Mouse (Mus musculus): Measurements from ENCODE around the gene Pcid2.
"Not testable (repeated sequence)": the region's sequence is repeated elsewhere in the genome, so short reads cannot be mapped to it uniquely, and the experiment has no call there.

Gene Pcid2

DNA sequence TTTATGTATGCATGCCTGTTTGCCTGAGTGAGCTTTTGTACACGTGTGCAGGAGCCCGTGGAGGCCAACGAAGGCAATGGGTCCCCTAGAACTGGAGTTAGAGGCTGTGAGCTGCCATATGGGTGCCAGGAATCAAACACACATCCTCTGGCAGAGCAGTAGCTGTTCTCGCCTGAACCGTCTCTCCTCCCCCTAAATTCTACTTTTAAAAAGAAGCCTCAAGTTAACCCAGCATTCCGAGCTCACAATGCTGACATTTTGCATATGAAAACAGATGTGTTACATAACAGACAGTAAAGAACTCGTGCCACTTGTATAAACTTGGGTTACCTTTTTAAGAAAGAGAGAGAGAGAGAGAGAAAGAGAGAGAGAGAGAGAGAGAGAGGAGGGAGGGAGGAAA is 27.7 kb downstream of the Pcid2 start:
- DNase-seq (ENCODE audit: low spot score in 2 of 2), result no peak

DNA sequence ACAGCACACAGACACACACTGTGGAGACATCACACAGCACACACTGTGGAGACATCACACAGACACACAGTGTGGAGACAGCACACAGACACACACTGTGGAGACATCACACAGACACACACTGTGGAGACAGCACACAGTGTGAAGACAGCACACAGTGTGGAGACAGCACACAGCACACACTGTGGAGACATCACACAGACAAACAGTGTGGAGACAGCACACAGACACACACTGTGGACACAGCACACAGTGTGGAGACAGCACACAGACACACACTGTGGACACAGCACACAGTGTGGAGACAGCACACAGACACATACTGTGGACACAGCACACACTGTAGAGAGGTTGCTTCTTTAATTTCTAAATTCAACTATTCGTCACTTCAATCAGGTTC is 29.7 kb downstream of the Pcid2 start:
- not testable (repeated sequence) for DNase-seq (ENCODE audit: low spot score in 2 of 2)

DNA sequence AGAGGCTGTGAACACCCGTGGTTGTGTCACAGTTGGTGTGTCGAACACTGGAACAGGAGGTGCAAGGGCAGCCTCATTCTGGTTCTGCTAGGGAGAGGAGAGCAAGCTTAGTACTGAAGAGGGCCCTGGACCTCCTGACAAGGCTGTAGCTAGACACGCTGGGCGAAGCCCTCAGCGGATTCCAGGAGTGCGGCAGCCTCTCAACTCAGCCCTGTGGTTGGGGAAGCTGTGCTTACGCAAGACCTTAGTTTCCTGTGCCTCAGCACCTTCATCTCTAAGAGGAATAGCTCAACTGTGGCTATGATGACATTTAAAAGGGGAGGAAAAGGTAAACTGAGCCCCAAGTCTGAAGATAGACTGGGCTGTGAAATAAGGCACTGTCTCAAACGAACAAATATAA is 30.2 kb downstream of the Pcid2 start:
- DNase-seq (ENCODE audit: low spot score in 2 of 2), result no peak

GRCm38 (mm10) chr8:13073255-13073654 is 32.0 kb downstream of the Pcid2 start:
- DNase-seq (ENCODE audit: low spot score in 2 of 2), result no peak

DNA sequence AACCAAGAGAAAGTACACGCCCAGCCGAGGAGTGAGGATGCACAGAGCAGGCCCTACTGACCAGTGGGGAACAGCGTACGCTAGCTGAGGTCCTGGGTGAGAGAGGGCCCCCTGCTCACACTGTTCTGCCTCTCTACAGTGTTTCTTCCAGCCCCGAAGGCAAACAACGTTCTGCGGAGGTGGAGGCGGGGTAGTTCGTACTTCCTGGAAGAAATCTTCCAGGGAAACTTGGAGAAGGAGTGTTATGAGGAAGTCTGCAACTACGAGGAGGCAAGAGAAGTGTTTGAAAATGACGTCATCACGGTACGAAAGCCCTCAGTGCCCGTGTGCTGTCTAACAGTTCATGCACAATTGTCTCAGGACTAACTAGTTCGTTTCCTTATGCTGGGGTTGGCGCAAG is 42.1 kb downstream of the Pcid2 start:
- no peak for DNase-seq (ENCODE audit: low spot score in 2 of 2)

GRCm38 (mm10) chr8:13060441-13061150 is 44.7 kb downstream of the Pcid2 start, which contains the start of gene Proz:
Gene Proz (plus strand): TSS chr8:13060914.
- DNase-seq (ENCODE audit: low spot score in 2 of 2), result no peak

GRCm38 (mm10) chr8:13057351-13057750 is 47.9 kb downstream of the Pcid2 start:
- DNase-seq (ENCODE audit: low spot score in 2 of 2), result no peak

- no peak for DNase-seq (ENCODE audit: low spot score in 2 of 2)
Measured at GRCm38 (mm10) chr8:13050550-13050949, 54.7 kb downstream of the Pcid2 start.

DNA sequence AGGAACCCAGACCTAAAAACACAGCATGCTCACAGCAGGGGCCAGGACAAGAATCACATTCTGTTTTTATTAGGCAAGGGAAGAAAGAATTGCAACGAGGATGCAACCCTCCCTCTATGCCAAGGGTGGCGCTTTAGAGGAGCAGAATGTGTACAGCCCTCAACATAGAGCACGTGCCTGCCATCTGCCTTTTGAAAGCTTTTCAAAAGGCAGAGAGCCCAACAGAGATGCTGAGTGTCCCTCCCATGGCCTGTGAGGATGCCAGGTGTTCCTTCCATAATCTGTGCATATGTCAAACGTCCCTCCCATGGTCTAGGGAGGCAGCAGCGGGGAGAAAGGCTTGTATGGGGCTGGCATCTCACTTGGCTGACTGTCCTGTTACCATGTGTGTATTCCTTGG is 57.6 kb downstream of the Pcid2 start:
- no peak for DNase-seq (ENCODE audit: low spot score in 2 of 2)

DNA sequence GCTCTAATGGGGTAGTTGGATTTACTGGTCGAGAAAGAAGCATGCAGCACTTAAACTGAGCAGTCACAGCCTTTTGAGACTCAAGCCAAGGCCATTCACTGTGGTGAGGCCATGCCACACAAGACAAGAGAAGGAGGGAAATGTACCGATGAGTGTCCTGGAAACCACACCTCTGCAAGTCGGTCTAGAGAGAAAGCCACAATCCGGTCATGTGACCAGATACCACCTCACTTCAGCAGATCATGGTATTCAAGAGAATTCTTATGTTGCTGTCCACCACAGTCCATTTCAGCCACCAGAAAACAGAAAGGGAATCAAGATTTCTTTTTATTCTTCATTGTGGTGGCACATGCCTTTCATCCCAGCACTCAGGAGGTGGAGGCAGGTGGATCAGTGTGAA is 63.8 kb downstream of the Pcid2 start:
- no peak for DNase-seq (ENCODE audit: low spot score in 2 of 2)

DNA sequence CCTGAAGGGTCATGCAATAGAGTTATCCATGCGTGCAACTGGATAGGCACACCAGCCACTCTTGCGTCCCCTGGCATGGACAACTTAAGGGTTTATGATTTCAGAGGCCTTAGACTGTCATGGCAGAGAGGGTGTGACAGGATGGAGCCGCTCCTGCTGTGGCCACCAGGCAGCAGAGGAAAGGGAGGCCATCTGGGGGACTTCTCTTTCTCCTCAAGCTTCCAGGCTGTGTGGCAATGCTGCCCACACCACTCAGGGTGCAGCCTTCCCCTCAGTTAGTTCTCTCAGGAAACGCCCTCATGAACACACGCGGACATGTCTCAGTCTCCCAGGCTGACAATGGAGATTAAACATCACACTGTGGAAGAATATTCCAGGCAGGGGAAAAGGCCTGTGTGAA is 66.2 kb downstream of the Pcid2 start:
- DNase-seq (ENCODE audit: low spot score in 2 of 2), result no peak

- DNase-seq (ENCODE audit: low spot score in 2 of 2), result no peak
Measured at GRCm38 (mm10) chr8:13037569-13037968, 67.7 kb downstream of the Pcid2 start.

- no peak for DNase-seq (ENCODE audit: low spot score in 2 of 2)
Measured at GRCm38 (mm10) chr8:13037015-13037414, 68.2 kb downstream of the Pcid2 start, which contains the start of gene F10. Gene F10 (plus strand): TSS chr8:13037308.

DNA sequence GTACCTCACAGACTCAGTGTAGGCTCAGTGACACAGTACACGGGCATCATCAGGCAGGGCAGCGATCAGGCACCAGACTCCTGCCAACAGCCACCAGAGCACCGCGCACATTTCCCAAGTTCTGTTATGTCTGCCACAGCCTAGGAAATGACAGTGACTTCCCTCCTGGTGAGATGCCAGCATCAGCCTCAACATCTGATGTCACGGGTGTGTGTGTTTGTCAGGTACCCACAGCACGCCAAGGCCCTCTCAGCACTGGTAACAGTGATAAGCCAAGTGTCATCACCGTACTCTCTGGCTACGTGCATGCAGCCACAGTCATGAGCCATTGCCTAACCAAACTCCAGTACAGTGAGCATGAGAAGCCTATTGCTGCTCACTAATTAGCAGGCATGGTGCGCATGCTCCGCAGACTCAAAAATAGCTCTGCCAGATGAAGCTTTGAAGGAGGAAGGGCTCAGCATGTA is 68.9 kb downstream of the Pcid2 start:
- no peak for DNase-seq (ENCODE audit: low spot score in 2 of 2)

GRCm38 (mm10) chr8:13028482-13028881 is 76.8 kb downstream of the Pcid2 start:
- no peak for DNase-seq (ENCODE audit: low spot score in 2 of 2)

DNA sequence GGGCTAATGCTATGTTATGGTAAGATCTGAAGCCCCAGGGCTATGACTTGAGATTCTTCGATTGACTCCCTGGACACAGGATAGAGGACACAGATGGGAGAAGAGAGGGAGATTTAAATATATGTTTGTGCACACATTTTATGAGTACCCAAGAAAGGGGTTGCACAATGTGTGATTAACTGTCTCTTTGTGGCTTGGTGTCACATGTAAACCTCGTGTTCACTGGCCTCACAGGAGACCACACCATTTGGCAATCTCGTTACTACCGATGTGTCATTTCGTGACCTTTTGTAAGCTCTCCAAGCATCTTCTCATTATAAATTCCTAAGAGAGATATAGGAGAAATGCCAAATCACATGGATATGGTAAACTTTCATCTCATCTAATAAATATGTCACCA is 77.6 kb downstream of the Pcid2 start:
- no peak for DNase-seq (ENCODE audit: low spot score in 2 of 2)

All from urinary bladder, postnatal 4 days (tissue).